Mouse (Mus musculus): ENCODE measurements around the gene 6820408C15Rik.
A peak's percentile ranks its signal among the peaks of the same experiment; 100 is the strongest.

Gene 6820408C15Rik

GRCm38 (mm10) chr2:152464570-152465150 lies 49.3 kb downstream of the 6820408C15Rik start, which contains the start of gene Defb23:
Gene Defb23 (minus strand): TSS chr2:152464620.
- DNase-seq (ENCODE audit: low read depth, low spot score), result no peak

GRCm38 (mm10) chr2:152470973-152471372 lies 55.6 kb downstream of the 6820408C15Rik start:
- peak; percentile 84 for DNase-seq (ENCODE audit: low read depth, low spot score)

GRCm38 (mm10) chr2:152472434-152472833 lies 57.0 kb downstream of the 6820408C15Rik start:
- peak; percentile 29 for DNase-seq (ENCODE audit: low read depth, low spot score)

GRCm38 (mm10) chr2:152476763-152477162 lies 61.4 kb downstream of the 6820408C15Rik start, which contains the start of gene Defb20:
Gene Defb20 (plus strand): TSS chr2:152477063.
- no peak for DNase-seq (ENCODE audit: low read depth, low spot score)

DNA sequence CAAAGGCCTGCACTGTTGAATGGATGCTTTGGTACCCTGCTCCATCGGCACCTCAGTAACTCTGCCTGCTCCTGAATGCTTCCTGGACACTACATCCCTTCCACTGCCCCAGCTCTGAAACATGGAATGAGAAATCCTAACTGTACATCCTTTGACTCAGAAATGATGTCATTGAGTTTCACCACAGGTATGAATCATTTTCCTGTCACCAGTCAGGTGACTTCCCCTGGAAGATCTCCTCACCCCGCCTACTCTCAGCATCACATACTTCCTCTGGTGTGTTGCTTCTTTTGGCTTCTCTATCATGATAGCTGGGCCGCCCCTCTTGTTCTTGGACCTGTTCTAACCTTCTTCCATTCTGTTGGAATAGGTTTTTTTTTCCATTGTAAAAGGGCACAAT lies 65.5 kb downstream of the 6820408C15Rik start:
- DNase-seq (ENCODE audit: low read depth, low spot score), result peak; percentile 88

DNA sequence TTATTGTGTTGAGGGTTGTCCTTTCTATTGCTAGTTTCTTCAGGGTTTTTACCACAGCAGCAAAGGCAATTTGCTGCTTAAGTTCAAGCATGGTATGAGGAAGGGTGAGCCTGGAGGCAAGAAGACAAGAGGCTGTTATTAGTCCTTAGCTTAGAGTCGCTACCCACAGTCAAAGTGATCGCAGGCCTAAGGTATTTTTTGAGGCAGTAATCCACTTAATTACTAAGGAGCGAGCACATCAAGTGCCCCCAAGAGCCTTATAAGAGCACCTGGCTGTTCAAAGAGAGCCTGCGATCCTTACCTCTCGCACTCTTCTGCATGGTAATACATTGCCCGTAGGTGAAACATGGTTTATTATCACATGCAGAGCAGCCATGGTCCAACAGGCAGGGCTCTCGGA lies 66.3 kb downstream of the 6820408C15Rik start:
- DNase-seq (ENCODE audit: low read depth, low spot score), result no peak

DNA sequence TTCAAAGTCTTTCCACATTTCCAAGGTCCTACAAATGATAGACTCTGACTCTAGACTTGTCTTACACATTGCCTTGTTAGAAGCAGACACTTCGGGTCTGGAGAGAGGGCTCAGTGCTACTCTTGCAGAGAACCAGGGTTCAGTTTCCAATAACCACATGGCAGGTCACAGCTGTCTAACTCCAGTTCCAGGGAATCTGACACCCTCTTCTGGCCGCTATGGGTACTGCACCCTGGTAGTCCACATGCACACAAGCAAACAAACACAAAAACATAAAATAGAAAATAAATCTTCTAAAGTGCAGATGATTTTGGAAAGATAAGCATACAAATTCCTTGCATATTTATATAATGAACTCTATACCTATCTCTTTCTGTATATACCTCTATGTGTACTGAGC lies 71.6 kb downstream of the 6820408C15Rik start:
- DNase-seq (ENCODE audit: low read depth, low spot score), result peak; percentile 19

- no peak for DNase-seq (ENCODE audit: low read depth, low spot score)
Observed at GRCm38 (mm10) chr2:152490038-152490437, 74.7 kb downstream of the 6820408C15Rik start, which contains the start of gene Defb22. Gene Defb22 (minus strand): TSS chr2:152490138.

DNA sequence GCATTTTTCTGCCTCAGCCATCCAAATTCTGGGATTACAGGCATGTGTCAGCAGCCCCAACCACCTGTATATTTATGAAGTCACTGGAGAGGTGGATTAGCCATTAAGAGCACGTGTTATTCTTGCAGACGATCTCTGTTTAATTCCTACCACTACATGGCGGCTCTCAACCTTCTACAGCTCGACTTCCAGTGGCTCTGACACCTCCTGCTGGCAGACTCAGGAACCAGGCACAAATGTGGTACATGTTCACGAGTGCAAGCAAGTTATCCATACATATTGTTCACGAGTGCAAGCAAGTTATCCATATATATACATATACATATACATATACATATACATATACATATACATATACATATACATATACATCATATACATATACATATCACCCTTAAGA lies 77.8 kb downstream of the 6820408C15Rik start:
- DNase-seq (ENCODE audit: low read depth, low spot score), result peak; percentile 13
